12 mouse cellular contexts compared by ENCODE assay signal in the genomic region with DNA sequence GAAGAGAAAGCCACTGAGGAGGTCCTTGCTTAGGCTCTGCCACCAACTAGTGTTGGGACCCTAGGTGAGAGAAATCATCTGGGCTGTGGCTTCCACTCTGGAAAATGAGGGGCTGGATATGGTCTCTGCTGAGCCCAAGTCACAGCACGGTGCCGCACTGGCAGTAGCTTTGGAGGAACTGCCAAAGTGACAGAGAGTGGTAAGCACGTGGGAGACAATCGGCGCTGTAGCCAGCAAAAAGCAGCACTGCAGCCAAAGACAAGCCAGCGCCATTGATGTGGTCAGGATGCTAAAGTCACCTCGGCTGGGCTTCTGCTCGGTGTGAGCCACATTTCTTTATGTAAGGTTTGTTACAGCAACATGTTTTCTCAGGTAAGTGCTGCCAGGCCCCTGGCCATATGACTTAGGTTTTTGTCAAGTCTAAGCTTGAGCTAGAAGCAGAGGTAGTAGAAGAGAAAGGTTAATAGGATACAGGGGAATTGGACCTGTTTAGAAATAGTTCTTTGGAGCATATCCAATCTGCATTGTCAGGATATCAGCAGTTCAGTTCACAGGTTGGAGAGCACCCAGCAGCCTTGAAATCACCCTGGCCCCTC. TPM values are rescaled to one million over a fixed set of nuclear protein-coding genes. Genes with fewer than 3 reads are reported as not detected.
DNase-seq lines count a peak whose midpoint lies in the region; ATAC-seq lines count a peak whose summit lies in the region.
"Had no signal": no experiment of that assay in that cellular context is flagged by ENCODE, and none has a peak within 500 bp of the region (broad histone marks: within the 10 kb centered on the region; RNA-seq: fewer than 3 reads in every experiment).

No protein-coding gene starts in this region.

- no peaks in the 10 kb centered on the region for H3K36me3 ChIP-seq in hindbrain, embryonic 15.5 days
- H3K36me3 ChIP-seq in hindbrain, embryonic 13.5 days: no peaks in the 10 kb centered on the region
- H3K36me3 ChIP-seq: forebrain, embryonic 10.5 days; limb, embryonic 15.5 days; neural tube, embryonic 12.5 days had no signal

- H3K4me2 ChIP-seq in hindbrain, embryonic 15.5 days: no peak overlapping the region
- H3K4me2 ChIP-seq in hindbrain, embryonic 13.5 days: no peak overlapping the region
- H3K4me2 ChIP-seq: limb, embryonic 15.5 days; neural tube, embryonic 12.5 days had no signal

- no peak overlapping the region for H3K9ac ChIP-seq in hindbrain, embryonic 15.5 days
- no peak overlapping the region for H3K9ac ChIP-seq in hindbrain, embryonic 13.5 days
- H3K9ac ChIP-seq: limb, embryonic 15.5 days; neural tube, embryonic 12.5 days had no signal

- no peaks in the 10 kb centered on the region for H3K4me1 ChIP-seq in hindbrain, embryonic 15.5 days (replicated peaks)
- no peaks in the 10 kb centered on the region for H3K4me1 ChIP-seq in hindbrain, embryonic 13.5 days (replicated peaks)
- H3K4me1 ChIP-seq: forebrain, embryonic 10.5 days; neural tube, embryonic 12.5 days had no signal

- peak; percentile 61 for DNase-seq in brain, adult 2 months (ENCODE audit: low read depth, low spot score)
- DNase-seq in cerebellum, adult 11-12 months: peak; percentile 11
- peak; percentile 20 to 37 for DNase-seq in heart, postnatal 14 days
- no peak for DNase-seq in ovary, postnatal 14 days (ENCODE audit: low spot score)
- no peak for DNase-seq in B cell, adult 2 months
- DNase-seq in spleen, postnatal 36 days (ENCODE audit: low spot score in 2 of 2): no peak
- DNase-seq: spleen, adult 18-20 months had no signal

- whole genome bisulfite sequencing in hindbrain, embryonic 15.5 days: 73% methylated on average over 8 of the region's 8 CpGs
- WGBS in hindbrain, embryonic 13.5 days: 82% methylated on average over 8 of the region's 8 CpGs

- no peak overlapping the region for H3K4me3 ChIP-seq in hindbrain, embryonic 15.5 days
- H3K4me3 ChIP-seq in hindbrain, embryonic 13.5 days: no peak overlapping the region
- H3K4me3 ChIP-seq: forebrain, embryonic 10.5 days; limb, embryonic 15.5 days; neural tube, embryonic 12.5 days had no signal

- H3K9me3 ChIP-seq in hindbrain, embryonic 15.5 days: no peaks in the 10 kb centered on the region
- H3K9me3 ChIP-seq in hindbrain, embryonic 13.5 days: no peaks in the 10 kb centered on the region
- H3K9me3 ChIP-seq: forebrain, embryonic 10.5 days; limb, embryonic 15.5 days; neural tube, embryonic 12.5 days had no signal

- intact Hi-C loops in heart, postnatal 14 days (cut with DNase I): no loop called here

- H3K27me3 ChIP-seq in hindbrain, embryonic 15.5 days: no peaks in the 10 kb centered on the region
- no peaks in the 10 kb centered on the region for H3K27me3 ChIP-seq in hindbrain, embryonic 13.5 days
- H3K27me3 ChIP-seq: limb, embryonic 15.5 days; neural tube, embryonic 12.5 days had no signal

- no peak overlapping the region for H3K27ac ChIP-seq in hindbrain, embryonic 15.5 days (replicated peaks)
- no peak overlapping the region for H3K27ac ChIP-seq in hindbrain, embryonic 13.5 days
- H3K27ac ChIP-seq: forebrain, embryonic 10.5 days; limb, embryonic 15.5 days; neural tube, embryonic 12.5 days had no signal

- ATAC-seq in hindbrain, embryonic 15.5 days (ENCODE audit: low FRiP score, low read depth): peak; percentile 54; the same call in 1 of the 2 replicates
- no peak for ATAC-seq in hindbrain, embryonic 13.5 days (ENCODE audit: low FRiP score)

RNA-seq across cellular contexts. Expression of a gene that starts 40.2 kb away (rescaled TPM):
- polyA plus RNA-seq in hindbrain, embryonic 15.5 days (2015; fragmentation: Nextera tagmentation; extraction: Ambion mirVana): 65.5 and 65.6 TPM in 2 replicates
- polyA plus RNA-seq in hindbrain, embryonic 13.5 days (2015; fragmentation: Nextera tagmentation; extraction: Ambion mirVana): 39.5 and 40.8 TPM in 2 replicates
- total RNA-seq in heart, postnatal 14 days (2021): 1 to 10 TPM; 2.4 to 2.7 TPM

Comparison
In these comparisons a context has a peak if more than half of its experiments do, and no peak if none do; other contexts are left out.
1. DNase-seq: peak in brain, adult 2 months (single experiment), cerebellum, adult 11-12 months (single experiment) and heart, postnatal 14 days (2 of 2); none in ovary, postnatal 14 days (single experiment), B cell, adult 2 months (0 of 2) and spleen, postnatal 36 days (0 of 2).